Mouse (Mus musculus): Measurements from ENCODE around the gene Gm20388. TPM values are rescaled to one million over a fixed set of nuclear protein-coding genes. Genes with fewer than 3 reads are reported as not detected.

Gm20388 gene
- polyA plus RNA-seq, 1 experiment from 2014 or later = not detected

DNA sequence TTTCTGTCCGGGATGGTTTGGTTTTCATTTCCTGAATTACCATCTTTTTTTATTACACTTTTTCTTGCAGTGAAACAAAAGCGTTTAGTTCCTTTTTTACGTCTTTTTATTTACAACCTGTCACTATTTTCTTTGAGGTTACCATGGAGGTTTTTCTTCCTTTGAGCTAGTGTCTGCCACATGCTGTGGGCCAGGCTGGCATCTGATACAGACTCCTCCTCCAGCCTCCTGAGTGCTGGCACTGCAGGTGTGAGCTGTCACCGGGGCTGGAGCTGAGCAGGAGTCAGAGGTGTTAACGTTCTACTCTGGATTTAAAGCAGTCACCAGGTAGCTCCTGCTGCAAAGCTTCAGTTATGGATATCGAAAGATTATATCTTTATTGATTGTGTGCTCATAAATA lies 2962.5 kb downstream of the Gm20388 start:
- no peak overlapping the region for H3K9ac ChIP-seq (ENCODE audit: low read length)
- no peak overlapping the region for H3K4me2 ChIP-seq (ENCODE audit: low read length)
- no peak for ATAC-seq (ENCODE audit: insufficient number of reproducible peaks, insufficient read depth, low FRiP score, low read depth)
- no peak overlapping the region for H3K4me3 ChIP-seq (ENCODE audit: control insufficient read depth in 1 of 2, insufficient read depth in 1 of 2, low read depth in 1 of 2, low read length in 2 of 2)
- H3K27me3 ChIP-seq (ENCODE audit: control insufficient read depth, insufficient read depth, low read length) = no peaks in the 10 kb centered on the region
- no peaks in the 10 kb centered on the region for H3K9me3 ChIP-seq (ENCODE audit: control insufficient read depth, low read length)
- H3K36me3 ChIP-seq (ENCODE audit: control insufficient read depth, insufficient read depth, low read length) = no peaks in the 10 kb centered on the region
- no peaks in the 10 kb centered on the region; a peak in 1 of 4 replicates for H3K4me1 ChIP-seq (ENCODE audit: control insufficient read depth in 2 of 2, insufficient read depth in 2 of 2, low read length in 2 of 2)
- 48% methylated on average over 6 of the region's 6 CpGs for WGBS
- H3K27ac ChIP-seq (replicated peaks in 1 of 2; ENCODE audit: control insufficient read depth in 1 of 2, insufficient read depth in 1 of 2, low read depth in 2 of 2, low read length in 2 of 2) = no peak overlapping the region

DNA sequence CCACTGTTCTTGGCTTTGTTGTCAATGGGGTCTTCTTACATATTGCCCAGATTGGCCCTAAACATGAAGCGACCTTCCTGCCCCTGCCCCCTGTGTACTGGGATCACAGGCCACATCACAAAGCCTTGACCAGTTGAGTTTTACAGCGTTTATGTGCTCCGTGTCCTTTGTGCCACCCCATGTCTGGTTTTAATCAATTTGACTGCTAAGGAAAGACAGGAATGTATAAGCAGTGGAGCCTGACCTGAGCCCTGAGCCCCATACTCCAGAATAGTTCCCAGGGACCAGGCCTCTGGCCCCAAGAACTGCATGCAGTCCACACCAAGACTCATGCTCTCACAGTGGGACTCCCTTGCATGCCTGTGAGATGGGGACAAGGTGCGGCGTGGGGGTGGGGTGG lies 2964.5 kb downstream of the Gm20388 start:
- Histone ChIP-seq H3K4me2 (ENCODE audit: low read length) (no peak overlapping the region), H3K27ac (replicated peaks in 1 of 2; ENCODE audit: control insufficient read depth in 1 of 2, insufficient read depth in 1 of 2, low read depth in 2 of 2, low read length in 2 of 2) (no peak overlapping the region), H3K9ac (ENCODE audit: low read length) (no peak overlapping the region), H3K36me3 (ENCODE audit: control insufficient read depth, insufficient read depth, low read length) (no peaks in the 10 kb centered on the region), H3K4me3 (ENCODE audit: control insufficient read depth in 1 of 2, insufficient read depth in 1 of 2, low read depth in 1 of 2, low read length in 2 of 2) (no peak overlapping the region), H3K9me3 (ENCODE audit: control insufficient read depth, low read length) (no peaks in the 10 kb centered on the region), H3K27me3 (ENCODE audit: control insufficient read depth, insufficient read depth, low read length) (no peaks in the 10 kb centered on the region), H3K4me1 (ENCODE audit: control insufficient read depth in 2 of 2, insufficient read depth in 2 of 2, low read length in 2 of 2) (no peaks in the 10 kb centered on the region)
- 52% methylated on average over 5 of the region's 5 CpGs for WGBS
- no peak for ATAC-seq (ENCODE audit: insufficient number of reproducible peaks, insufficient read depth, low FRiP score, low read depth)

DNA sequence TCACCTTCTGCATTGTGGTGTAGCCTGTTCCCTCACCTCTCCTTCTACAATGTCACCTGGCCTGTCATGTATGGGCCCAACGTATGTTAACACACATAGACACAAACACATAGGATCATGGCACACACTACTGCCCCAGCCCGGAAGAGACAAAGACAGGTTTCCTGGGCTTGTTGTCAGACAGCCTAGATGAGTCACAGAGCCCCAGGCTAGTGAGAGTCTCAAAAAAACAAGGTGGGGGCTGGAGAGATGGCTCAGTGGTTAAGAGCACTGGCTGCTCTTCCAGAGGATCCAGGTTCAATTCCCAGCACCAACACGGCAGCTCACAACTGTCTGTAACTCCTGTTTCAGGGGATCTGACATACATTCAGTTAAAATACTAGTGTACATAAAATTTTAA lies 2967.6 kb downstream of the Gm20388 start:
- peaks cover 17% of the 10 kb centered on the region for H3K36me3 ChIP-seq (ENCODE audit: control insufficient read depth, insufficient read depth, low read length)
- 85% methylated on average over 3 of the region's 3 CpGs for WGBS
- no peak overlapping the region for H3K27ac ChIP-seq (replicated peaks in 1 of 2; ENCODE audit: control insufficient read depth in 1 of 2, insufficient read depth in 1 of 2, low read depth in 2 of 2, low read length in 2 of 2)
- no peaks in the 10 kb centered on the region for H3K9me3 ChIP-seq (ENCODE audit: control insufficient read depth, low read length)
- H3K9ac ChIP-seq (ENCODE audit: low read length) = no peak overlapping the region
- H3K4me3 ChIP-seq (ENCODE audit: control insufficient read depth in 1 of 2, insufficient read depth in 1 of 2, low read depth in 1 of 2, low read length in 2 of 2) = no peak overlapping the region
- peaks cover 7 to 12% of the 10 kb centered on the region in 2 experiments for H3K4me1 ChIP-seq (ENCODE audit: control insufficient read depth in 2 of 2, insufficient read depth in 2 of 2, low read length in 2 of 2)
- H3K4me2 ChIP-seq (ENCODE audit: low read length) = no peak overlapping the region
- no peak for ATAC-seq (ENCODE audit: insufficient number of reproducible peaks, insufficient read depth, low FRiP score, low read depth)
- no peaks in the 10 kb centered on the region for H3K27me3 ChIP-seq (ENCODE audit: control insufficient read depth, insufficient read depth, low read length)

DNA sequence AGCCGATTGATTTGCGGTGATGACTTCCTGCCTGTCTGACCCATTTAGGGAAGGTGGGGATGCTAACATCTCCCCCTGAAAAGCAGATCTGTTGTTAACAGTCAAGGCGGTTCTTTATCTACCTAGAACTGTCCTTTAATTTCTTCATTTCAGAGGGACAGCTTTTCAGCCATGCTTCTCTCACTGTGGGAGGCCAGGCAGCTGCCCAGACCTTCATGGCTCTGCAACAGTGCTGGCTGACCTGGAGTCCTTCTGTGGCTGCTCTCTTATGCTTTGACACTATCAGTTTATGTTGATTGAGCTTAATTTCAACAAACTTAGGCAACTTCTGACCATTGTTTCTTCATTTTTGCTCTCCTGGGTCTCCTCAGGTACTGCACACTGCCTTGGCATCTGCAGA lies 2969.7 kb downstream of the Gm20388 start:
- H3K4me1 ChIP-seq (ENCODE audit: control insufficient read depth in 2 of 2, insufficient read depth in 2 of 2, low read length in 2 of 2) = peaks cover 15 to 18% of the 10 kb centered on the region in 2 experiments
- H3K27me3 ChIP-seq (ENCODE audit: control insufficient read depth, insufficient read depth, low read length) = no peaks in the 10 kb centered on the region
- no peak overlapping the region for H3K9ac ChIP-seq (ENCODE audit: low read length)
- no peak overlapping the region for H3K4me2 ChIP-seq (ENCODE audit: low read length)
- no peaks in the 10 kb centered on the region for H3K9me3 ChIP-seq (ENCODE audit: control insufficient read depth, low read length)
- H3K27ac ChIP-seq (replicated peaks in 1 of 2; ENCODE audit: control insufficient read depth in 1 of 2, insufficient read depth in 1 of 2, low read depth in 2 of 2, low read length in 2 of 2) = no peak overlapping the region
- H3K36me3 ChIP-seq (ENCODE audit: control insufficient read depth, insufficient read depth, low read length) = peaks cover 36% of the 10 kb centered on the region
- H3K4me3 ChIP-seq (ENCODE audit: control insufficient read depth in 1 of 2, insufficient read depth in 1 of 2, low read depth in 1 of 2, low read length in 2 of 2) = no peak overlapping the region
- ATAC-seq (ENCODE audit: insufficient number of reproducible peaks, insufficient read depth, low FRiP score, low read depth) = no peak
- 74% methylated on average over 3 of the region's 3 CpGs for WGBS

DNA sequence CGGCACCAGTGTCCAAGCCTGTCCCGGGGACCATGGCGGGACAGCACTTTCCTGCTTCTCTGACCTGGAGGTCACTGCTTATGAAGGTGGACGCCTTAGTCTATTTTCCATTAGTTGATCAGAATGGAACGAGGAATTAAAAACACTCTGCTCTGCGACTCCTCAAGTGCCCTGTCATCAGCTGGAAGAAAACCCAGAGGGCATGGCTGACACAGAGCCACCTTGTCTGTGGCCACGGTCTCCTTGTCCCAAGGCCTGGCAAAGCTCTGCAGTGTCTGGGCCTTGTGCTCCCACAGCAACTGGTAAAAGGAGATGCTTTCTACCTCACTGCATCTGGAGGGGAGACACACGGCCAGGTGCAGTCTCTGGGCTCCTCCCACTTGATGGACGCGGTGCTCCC lies 2973.0 kb downstream of the Gm20388 start:
- ATAC-seq (ENCODE audit: insufficient number of reproducible peaks, insufficient read depth, low FRiP score, low read depth) = 0 out of 2 replicates have a peak, but pooled peaks have one; percentile 28
- H3K27ac ChIP-seq (replicated peaks in 1 of 2; ENCODE audit: control insufficient read depth in 1 of 2, insufficient read depth in 1 of 2, low read depth in 2 of 2, low read length in 2 of 2) = peak overlapping the region; percentile 77 to 80

DNA sequence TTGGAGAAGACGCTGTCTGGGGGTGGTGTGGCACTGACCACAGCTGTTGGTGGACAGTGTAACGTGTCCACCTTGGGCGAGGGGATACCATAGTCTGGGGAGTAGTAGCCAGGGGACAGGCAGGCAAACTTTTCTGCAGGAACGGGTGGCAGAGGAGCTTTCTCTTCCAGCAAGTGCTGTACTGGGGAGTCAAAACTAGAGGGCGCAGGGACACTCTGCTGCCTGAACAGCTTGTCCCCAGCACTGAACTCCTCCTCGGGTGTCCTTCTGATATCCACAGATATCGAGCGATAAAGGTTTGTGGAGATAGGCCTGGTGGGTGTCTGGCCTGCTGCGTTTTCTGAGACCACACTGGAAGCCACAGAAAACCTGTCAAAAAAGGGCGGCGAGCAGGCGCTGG lies 2980.8 kb downstream of the Gm20388 start:
- no peak overlapping the region for H3K4me2 ChIP-seq (ENCODE audit: low read length)
- no peak overlapping the region for H3K27ac ChIP-seq (replicated peaks in 1 of 2; ENCODE audit: control insufficient read depth in 1 of 2, insufficient read depth in 1 of 2, low read depth in 2 of 2, low read length in 2 of 2)
- H3K4me1 ChIP-seq (ENCODE audit: control insufficient read depth in 2 of 2, insufficient read depth in 2 of 2, low read length in 2 of 2) = no peaks in the 10 kb centered on the region
- H3K9ac ChIP-seq (ENCODE audit: low read length) = no peak overlapping the region
- H3K4me3 ChIP-seq (ENCODE audit: control insufficient read depth in 1 of 2, insufficient read depth in 1 of 2, low read depth in 1 of 2, low read length in 2 of 2) = no peak overlapping the region
- no peaks in the 10 kb centered on the region for H3K9me3 ChIP-seq (ENCODE audit: control insufficient read depth, low read length)
- H3K27me3 ChIP-seq (ENCODE audit: control insufficient read depth, insufficient read depth, low read length) = no peaks in the 10 kb centered on the region
- ATAC-seq (ENCODE audit: insufficient number of reproducible peaks, insufficient read depth, low FRiP score, low read depth) = no peak
- 78% methylated on average over 12 of the region's 12 CpGs for WGBS
- peaks cover 99% of the 10 kb centered on the region for H3K36me3 ChIP-seq (ENCODE audit: control insufficient read depth, insufficient read depth, low read length)

More for the DNA sequence above, 2973.0 kb downstream of the Gm20388 start:
- H3K36me3 ChIP-seq (ENCODE audit: control insufficient read depth, insufficient read depth, low read length) = peaks cover 70% of the 10 kb centered on the region
- H3K9me3 ChIP-seq (ENCODE audit: control insufficient read depth, low read length) = no peaks in the 10 kb centered on the region
- H3K4me3 ChIP-seq (ENCODE audit: control insufficient read depth in 1 of 2, insufficient read depth in 1 of 2, low read depth in 1 of 2, low read length in 2 of 2) = no peak overlapping the region
- 38% methylated on average over 10 of the region's 10 CpGs for whole genome bisulfite sequencing
- H3K4me2 ChIP-seq (ENCODE audit: low read length) = no peak overlapping the region
- H3K4me1 ChIP-seq (ENCODE audit: control insufficient read depth in 2 of 2, insufficient read depth in 2 of 2, low read length in 2 of 2) = peaks cover 15 to 18% of the 10 kb centered on the region in 2 experiments
- no peaks in the 10 kb centered on the region for H3K27me3 ChIP-seq (ENCODE audit: control insufficient read depth, insufficient read depth, low read length)
- no peak overlapping the region for H3K9ac ChIP-seq (ENCODE audit: low read length)

DNA sequence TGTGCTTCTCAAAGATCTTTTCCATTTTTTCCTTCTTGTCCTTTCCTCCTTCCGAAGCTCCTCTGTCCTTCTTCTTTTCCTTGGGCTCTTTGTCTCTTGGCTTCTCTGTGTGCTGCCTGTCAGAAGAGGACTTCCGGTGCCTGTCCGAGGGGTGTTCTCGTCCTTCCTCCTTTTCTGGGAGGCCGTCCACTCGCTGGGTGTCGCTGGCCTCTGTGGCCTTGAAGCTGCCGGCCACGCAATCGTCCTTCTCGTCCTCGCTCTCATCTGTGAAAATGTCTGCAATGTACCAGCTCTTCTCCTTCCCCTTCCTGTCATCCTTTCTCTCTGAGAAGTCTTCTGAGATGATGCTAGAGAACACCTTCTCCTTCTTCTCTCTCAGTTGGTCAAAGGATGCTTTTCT lies 2982.8 kb downstream of the Gm20388 start:
- no peak overlapping the region for H3K4me2 ChIP-seq (ENCODE audit: low read length)
- H3K4me3 ChIP-seq (ENCODE audit: control insufficient read depth in 1 of 2, insufficient read depth in 1 of 2, low read depth in 1 of 2, low read length in 2 of 2) = no peak overlapping the region
- no peak for ATAC-seq (ENCODE audit: insufficient number of reproducible peaks, insufficient read depth, low FRiP score, low read depth)
- 0 out of 4 replicates have a peak, but pooled peaks cover 0 to under 1% of the 10 kb centered on the region in 2 experiments for H3K4me1 ChIP-seq (ENCODE audit: control insufficient read depth in 2 of 2, insufficient read depth in 2 of 2, low read length in 2 of 2)
- whole genome bisulfite sequencing = 84% methylated on average over 12 of the region's 12 CpGs
- no peaks in the 10 kb centered on the region for H3K27me3 ChIP-seq (ENCODE audit: control insufficient read depth, insufficient read depth, low read length)
- peaks cover 99% of the 10 kb centered on the region for H3K36me3 ChIP-seq (ENCODE audit: control insufficient read depth, insufficient read depth, low read length)
- no peak overlapping the region for H3K27ac ChIP-seq (replicated peaks in 1 of 2; ENCODE audit: control insufficient read depth in 1 of 2, insufficient read depth in 1 of 2, low read depth in 2 of 2, low read length in 2 of 2)
- H3K9me3 ChIP-seq (ENCODE audit: control insufficient read depth, low read length) = no peaks in the 10 kb centered on the region
- H3K9ac ChIP-seq (ENCODE audit: low read length) = no peak overlapping the region

DNA sequence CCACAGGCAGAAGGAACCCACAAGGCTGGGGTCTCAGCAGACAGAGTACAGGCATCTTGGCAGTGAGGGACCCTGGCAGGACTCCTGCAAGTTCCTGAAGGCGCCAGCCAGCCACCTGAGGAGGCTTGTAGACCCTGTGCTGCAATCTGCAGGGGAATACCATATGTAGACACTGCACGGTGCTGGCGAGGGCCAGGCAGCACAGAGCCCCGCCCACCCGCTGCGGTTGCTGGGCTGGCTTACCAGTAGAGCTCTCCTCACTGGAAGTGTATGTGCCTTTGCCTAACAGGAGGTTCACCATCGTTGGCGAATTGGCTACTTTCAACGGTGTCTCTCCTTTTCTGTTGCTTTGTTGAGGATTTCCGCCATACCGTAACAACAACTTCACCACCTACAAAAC lies 2985.7 kb downstream of the Gm20388 start:
- H3K9me3 ChIP-seq (ENCODE audit: control insufficient read depth, low read length) = no peaks in the 10 kb centered on the region
- no peaks in the 10 kb centered on the region for H3K27me3 ChIP-seq (ENCODE audit: control insufficient read depth, insufficient read depth, low read length)
- no peak overlapping the region for H3K27ac ChIP-seq (replicated peaks in 1 of 2; ENCODE audit: control insufficient read depth in 1 of 2, insufficient read depth in 1 of 2, low read depth in 2 of 2, low read length in 2 of 2)
- H3K4me2 ChIP-seq (ENCODE audit: low read length) = no peak overlapping the region
- 91% methylated on average over 11 of the region's 11 CpGs for WGBS
- peaks cover 92% of the 10 kb centered on the region for H3K36me3 ChIP-seq (ENCODE audit: control insufficient read depth, insufficient read depth, low read length)
- peaks cover 6 to 12% of the 10 kb centered on the region in 2 experiments; a peak in 3 of 4 replicates for H3K4me1 ChIP-seq (ENCODE audit: control insufficient read depth in 2 of 2, insufficient read depth in 2 of 2, low read length in 2 of 2)
- ATAC-seq (ENCODE audit: insufficient number of reproducible peaks, insufficient read depth, low FRiP score, low read depth) = no peak
- no peak overlapping the region for H3K9ac ChIP-seq (ENCODE audit: low read length)
- no peak overlapping the region for H3K4me3 ChIP-seq (ENCODE audit: control insufficient read depth in 1 of 2, insufficient read depth in 1 of 2, low read depth in 1 of 2, low read length in 2 of 2)

Measured in heart, embryonic 14.5 days (tissue).